Mouse (Mus musculus) heart, embryonic 10.5 days (tissue): ENCODE measurements around the gene Arhgap19. TPM values are rescaled to one million over a fixed set of nuclear protein-coding genes. Genes with fewer than 3 reads are reported as not detected.

Experiments used
- DNase-seq: peaks from one replicate; pipeline ENCODE4 v3.0.0-alpha.2; 2017; ENCODE audit warnings: low spot score
- H3K27ac ChIP-seq: fragments of 300-500 bp; sonication (generic); 2 replicates; pipeline ENCODE4 v1.5.1; 2016; ENCODE audit warnings: mild to moderate bottlenecking
- H3K27me3 ChIP-seq: fragments of 300-500 bp; sonication (generic); 2 replicates; pipeline ENCODE4 v1.6.1; 2016; ENCODE audit warnings: mild to moderate bottlenecking; ENCODE audit not compliant: poor library complexity, insufficient read depth, severe bottlenecking
- H3K36me3 ChIP-seq: fragments of 300-500 bp; sonication (generic); 2 replicates; pipeline ENCODE4 v1.6.1; 2016; ENCODE audit warnings: mild to moderate bottlenecking, moderate library complexity
- H3K4me1 ChIP-seq: fragments of 300-500 bp; sonication (generic); 2 replicates; pipeline ENCODE4 v1.6.1; 2016; ENCODE audit warnings: mild to moderate bottlenecking
- H3K4me3 ChIP-seq: fragments of 300-500 bp; sonication (generic); 2 replicates; pipeline ENCODE4 v1.5.1; 2016; ENCODE audit warnings: mild to moderate bottlenecking, moderate library complexity
- H3K9me3 ChIP-seq: fragments of 300-500 bp; sonication (generic); 2 replicates; pipeline ENCODE4 v1.6.1; 2016; ENCODE audit warnings: mild to moderate bottlenecking, moderate library complexity
- WGBS: fragments of 180-500 bp; shearing (Covaris S2); methylation state at CpG from one replicate; pipeline ENCODE4 v1.1.7; 2016; 5-methylcytosine and 5-hydroxymethylcytosine counted together
- polyA plus RNA-seq: library from polyadenylated mRNA; unstranded; fragments of >200 nt; fragmentation: Nextera tagmentation; extraction: Ambion mirVana; gene quantifications from 2 replicates; pipeline ENCODE4 v1.2.1, GENCODE M21; 2016

Arhgap19 gene
- polyA plus RNA-seq, 1 experiment from 2014 or later, result 29.5 TPM

DNA sequence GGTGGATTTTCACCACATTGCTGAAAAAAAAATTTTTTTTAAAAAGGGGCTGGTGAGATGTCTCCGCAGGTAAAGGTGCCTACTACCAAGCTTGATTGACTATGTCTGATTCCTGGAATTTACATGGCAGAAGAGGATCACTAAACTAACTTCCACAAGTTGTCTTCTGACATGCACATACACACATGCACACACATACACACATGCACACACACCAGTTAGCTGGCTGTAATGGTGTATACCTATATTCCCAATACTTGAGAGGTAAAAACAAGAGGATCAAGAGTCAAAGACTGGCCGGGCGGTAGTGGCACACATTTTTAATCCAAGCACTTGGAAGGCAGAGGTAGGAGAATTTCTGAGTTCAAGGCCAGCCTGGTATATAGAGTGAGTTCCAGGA lies 37.8 kb upstream of the Arhgap19 start:
- Histone ChIP-seq H3K27ac (no peak overlapping the region), H3K9me3 (no peaks in the 10 kb centered on the region), H3K36me3 (no peaks in the 10 kb centered on the region), H3K27me3 (no peaks in the 10 kb centered on the region), H3K4me1 (peaks cover 46% of the 10 kb centered on the region), H3K4me3 (no peak overlapping the region)
- WGBS, result 96% methylated on average over 3 of the region's 3 CpGs
- DNase-seq, result no peak

GRCm38 (mm10) chr19:41838808-41839207 lies 37.0 kb upstream of the Arhgap19 start:
- H3K9me3 ChIP-seq, result no peaks in the 10 kb centered on the region
- 29% methylated on average over 6 of the region's 6 CpGs for WGBS
- no peak overlapping the region for H3K4me3 ChIP-seq
- no peaks in the 10 kb centered on the region for H3K27me3 ChIP-seq
- H3K36me3 ChIP-seq, result no peaks in the 10 kb centered on the region
- DNase-seq, result no peak
- peak overlapping the region; percentile 19; the same call in 1 of the 2 replicates for H3K27ac ChIP-seq
- H3K4me1 ChIP-seq, result peaks cover 46% of the 10 kb centered on the region

- peak overlapping the region; percentile 79 for H3K27ac ChIP-seq
- 29% methylated on average over 4 of the region's 4 CpGs for WGBS
Observed at GRCm38 (mm10) chr19:41837917-41838261, 36.0 kb upstream of the Arhgap19 start.

DNA sequence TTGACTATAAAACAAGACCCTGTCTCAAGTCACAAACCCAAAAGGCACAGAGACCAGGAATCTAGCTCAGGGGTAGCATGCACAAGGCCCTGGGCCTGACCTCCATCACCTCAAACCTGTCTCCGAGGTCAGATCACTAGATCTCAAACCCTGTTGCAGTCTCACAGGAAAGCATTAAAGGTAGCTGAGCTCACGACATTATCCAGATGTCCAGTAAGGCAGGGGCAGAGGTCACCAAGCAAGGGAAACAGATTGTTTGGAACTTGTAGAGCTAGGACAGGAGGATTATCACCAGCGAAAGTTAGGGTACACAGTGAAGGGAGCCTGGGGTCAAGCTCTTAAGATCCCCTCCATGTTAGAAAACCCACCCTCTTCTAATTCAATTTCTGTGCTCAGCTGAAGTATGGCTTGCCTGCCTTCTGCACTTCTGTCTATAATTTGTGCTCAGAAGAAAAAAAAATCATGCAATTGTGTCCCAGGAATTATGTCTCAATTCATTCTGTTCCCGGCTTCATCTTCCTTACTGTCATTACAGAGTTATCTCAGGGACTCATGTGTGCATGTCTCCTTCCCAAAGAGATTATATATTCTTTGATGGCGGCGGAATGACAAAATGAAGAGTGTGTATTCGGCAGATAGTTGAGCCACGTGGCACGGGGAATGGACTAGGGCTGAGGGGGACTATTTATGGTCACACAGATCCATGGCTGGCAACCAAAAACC lies 35.5 kb upstream of the Arhgap19 start:
- DNase-seq, result no peak
- peak overlapping the region; percentile 79 for H3K27ac ChIP-seq
- peaks cover 46% of the 10 kb centered on the region for H3K4me1 ChIP-seq
- H3K27me3 ChIP-seq, result peaks cover 13% of the 10 kb centered on the region
- no peak overlapping the region for H3K4me3 ChIP-seq
- H3K9me3 ChIP-seq, result no peaks in the 10 kb centered on the region
- 18% methylated on average over 9 of the region's 9 CpGs for WGBS
- no peaks in the 10 kb centered on the region for H3K36me3 ChIP-seq

More at GRCm38 (mm10) chr19:41837917-41838261, 36.0 kb upstream of the Arhgap19 start:
- H3K27me3 ChIP-seq, result peaks cover 8% of the 10 kb centered on the region
- no peaks in the 10 kb centered on the region for H3K9me3 ChIP-seq
- H3K4me1 ChIP-seq, result peaks cover 46% of the 10 kb centered on the region
- H3K36me3 ChIP-seq, result no peaks in the 10 kb centered on the region
- no peak for DNase-seq
- peak overlapping the region; percentile 8; the same call in 1 of the 2 replicates for H3K4me3 ChIP-seq

GRCm38 (mm10) chr19:41836719-41837118 lies 34.9 kb upstream of the Arhgap19 start:
- no peaks in the 10 kb centered on the region for H3K9me3 ChIP-seq
- peak overlapping the region; percentile 79 for H3K27ac ChIP-seq
- peaks cover 16% of the 10 kb centered on the region for H3K27me3 ChIP-seq
- no peak overlapping the region for H3K4me3 ChIP-seq
- no peak for DNase-seq
- peaks cover 51% of the 10 kb centered on the region for H3K4me1 ChIP-seq
- no peaks in the 10 kb centered on the region for H3K36me3 ChIP-seq
- 47% methylated on average over 3 of the region's 3 CpGs for WGBS

- Histone ChIP-seq H3K27me3 (peaks cover 20% of the 10 kb centered on the region), H3K4me1 (peaks cover 49% of the 10 kb centered on the region), H3K27ac (peak overlapping the region; percentile 79), H3K36me3 (no peaks in the 10 kb centered on the region), H3K4me3 (peak overlapping the region; percentile 33), H3K9me3 (no peaks in the 10 kb centered on the region)
- DNase-seq, result peak; percentile 94
- WGBS, result under 1% methylated on average over 6 of the region's 6 CpGs
Observed at GRCm38 (mm10) chr19:41835816-41836215, 34.0 kb upstream of the Arhgap19 start.

DNA sequence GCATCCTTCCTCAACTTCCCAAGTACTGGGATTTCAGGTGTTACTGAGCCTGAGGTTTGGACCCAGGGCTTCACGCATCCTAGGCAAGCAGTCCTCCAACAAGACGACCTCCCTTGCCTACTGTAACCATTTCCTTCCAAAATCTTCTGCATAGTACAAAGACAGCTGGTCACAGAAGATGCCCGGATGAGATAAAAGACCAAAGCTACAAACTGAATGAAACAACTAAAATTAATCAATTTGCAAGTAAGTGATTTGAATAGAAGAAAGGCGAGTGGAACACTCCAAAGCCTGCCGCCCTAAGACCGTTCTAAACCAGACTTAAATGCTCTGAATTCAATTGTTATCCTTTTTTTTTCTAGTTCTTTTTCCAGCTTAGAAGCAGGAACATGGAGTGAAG lies 33.6 kb upstream of the Arhgap19 start:
- Histone ChIP-seq H3K9me3 (no peaks in the 10 kb centered on the region), H3K27me3 (peaks cover 20% of the 10 kb centered on the region), H3K36me3 (no peaks in the 10 kb centered on the region), H3K27ac (peak overlapping the region; percentile 79; the same call in 1 of the 2 replicates), H3K4me3 (peak overlapping the region; percentile 33; the same call in 1 of the 2 replicates), H3K4me1 (peaks cover 53% of the 10 kb centered on the region)
- DNase-seq, result no peak
- 44% methylated on average over 6 of the region's 6 CpGs for WGBS

- Histone ChIP-seq H3K27me3 (peaks cover 20% of the 10 kb centered on the region), H3K27ac (no peak overlapping the region), H3K4me3 (no peak overlapping the region), H3K36me3 (no peaks in the 10 kb centered on the region), H3K4me1 (peaks cover 44% of the 10 kb centered on the region), H3K9me3 (no peaks in the 10 kb centered on the region)
- 74% methylated on average over 13 of the region's 13 CpGs for WGBS
- DNase-seq, result no peak
Observed at GRCm38 (mm10) chr19:41832501-41833201, 30.8 kb upstream of the Arhgap19 start.

GRCm38 (mm10) chr19:41831718-41832391 lies 30.0 kb upstream of the Arhgap19 start:
- Histone ChIP-seq H3K9me3 (no peaks in the 10 kb centered on the region), H3K27ac (peak overlapping the region; percentile 59), H3K27me3 (peaks cover 20% of the 10 kb centered on the region), H3K4me3 (peak overlapping the region; percentile 83), H3K36me3 (no peaks in the 10 kb centered on the region), H3K4me1 (peaks cover 36% of the 10 kb centered on the region)
- WGBS, result 7% methylated on average over 14 of the region's 14 CpGs
- DNase-seq, result no peak

- DNase-seq, result no peak
- H3K4me1 ChIP-seq, result peaks cover 28% of the 10 kb centered on the region
- no peaks in the 10 kb centered on the region for H3K36me3 ChIP-seq
- peaks cover 20% of the 10 kb centered on the region for H3K27me3 ChIP-seq
- H3K9me3 ChIP-seq, result no peaks in the 10 kb centered on the region
- H3K27ac ChIP-seq, result peak overlapping the region; percentile 97
- H3K4me3 ChIP-seq, result peak overlapping the region; percentile 83
- WGBS, result under 1% methylated on average over 19 of the region's 19 CpGs
Observed at GRCm38 (mm10) chr19:41831101-41831570, 29.3 kb upstream of the Arhgap19 start.

GRCm38 (mm10) chr19:41830106-41831031 lies 28.5 kb upstream of the Arhgap19 start:
- DNase-seq, result peak; percentile 85
- Histone ChIP-seq H3K9me3 (no peaks in the 10 kb centered on the region), H3K36me3 (no peaks in the 10 kb centered on the region), H3K27me3 (peaks cover 20% of the 10 kb centered on the region), H3K27ac (peak overlapping the region; percentile 97), H3K4me1 (peaks cover 21% of the 10 kb centered on the region), H3K4me3 (peak overlapping the region; percentile 83)
- under 1% methylated on average over 103 of the region's 112 CpGs for WGBS
